In the genomic region with DNA sequence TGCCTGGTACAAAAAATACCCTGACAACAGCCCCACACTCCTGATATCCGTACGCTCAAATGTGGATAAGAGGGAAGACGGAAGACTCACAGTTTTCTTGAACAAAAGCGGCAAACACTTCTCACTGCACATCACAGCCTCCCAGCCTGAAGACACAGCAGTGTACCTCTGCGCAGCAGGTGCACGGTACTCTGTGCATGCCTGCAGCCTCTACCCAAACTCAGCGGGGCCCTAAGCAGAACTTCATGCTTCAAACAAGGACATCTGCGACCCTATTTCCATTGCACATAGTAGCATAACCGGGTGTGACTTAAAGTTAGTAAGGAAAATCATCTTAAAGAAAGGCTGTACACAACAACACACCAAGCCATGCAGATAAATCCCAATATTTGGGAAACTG, we compare ENCODE assay signal across 25 mouse cellular contexts.
"Had no signal": no experiment of that assay in that cellular context is flagged by ENCODE, and none has a peak within 500 bp of the region (broad histone marks: within the 10 kb centered on the region; RNA-seq: fewer than 3 reads in every experiment).

No protein-coding gene starts in this region.

- DNase-seq: gastrocnemius, adult 2 months; gastrocnemius, postnatal 10 days; gastrocnemius, postnatal 25 days; heart, adult 18-20 months; heart, postnatal 14 days; heart, postnatal 36 days; kidney, adult 11 months; kidney, adult 2 months; kidney, adult 9 months; kidney, postnatal 14 days; kidney, postnatal 36 days; layer of hippocampus, adult 9-11 months; layer of hippocampus, postnatal 36 days; left cerebral cortex, postnatal 4 days had no signal

- ATAC-seq: hindbrain, postnatal 0 days; intestine, embryonic 16.5 days had no signal

- H3K4me3 ChIP-seq: gastrocnemius, adult 2 months; heart, embryonic 10.5 days; heart, embryonic 13.5 days; heart, embryonic 15.5 days; hindbrain, embryonic 13.5 days; hindbrain, embryonic 15.5 days; kidney, embryonic 15.5 days; limb, embryonic 13.5 days; limb, embryonic 15.5 days had no signal

- H3K4me1 ChIP-seq: heart, embryonic 15.5 days; hindbrain, embryonic 13.5 days; hindbrain, embryonic 15.5 days; kidney, embryonic 15.5 days; limb, embryonic 13.5 days; limb, embryonic 15.5 days had no signal

- H3K36me3 ChIP-seq: heart, embryonic 10.5 days; heart, embryonic 13.5 days; heart, embryonic 15.5 days; hindbrain, embryonic 13.5 days; hindbrain, embryonic 15.5 days; kidney, embryonic 15.5 days; limb, embryonic 13.5 days; limb, embryonic 15.5 days had no signal

- H3K27ac ChIP-seq: gastrocnemius, adult 2 months; heart, embryonic 10.5 days; heart, embryonic 13.5 days; heart, embryonic 15.5 days; hindbrain, embryonic 13.5 days; hindbrain, embryonic 15.5 days; hindbrain, postnatal 0 days; kidney, embryonic 15.5 days; kidney, postnatal 0 days; limb, embryonic 13.5 days; limb, embryonic 15.5 days had no signal

- H3K27me3 ChIP-seq: heart, embryonic 13.5 days; heart, embryonic 15.5 days; hindbrain, embryonic 13.5 days; hindbrain, embryonic 15.5 days; kidney, embryonic 15.5 days; limb, embryonic 13.5 days; limb, embryonic 15.5 days had no signal
